Mouse (Mus musculus) liver, adult 2 months (tissue): ENCODE measurements around the gene Sdk2.

Experiments
- CTCF ChIP-seq: fragments of 200-500 bp; IDR thresholded peaks from 2 replicates; pipeline ENCODE4 v1.5.1; 2011; ENCODE audit warnings: low read depth, low read length, control low read depth
- POLR2A ChIP-seq: fragments of 200-500 bp; IDR thresholded peaks from 2 replicates; pipeline ENCODE4 v1.6.1; 2011; ENCODE audit warnings: low read length, control low read depth; ENCODE audit not compliant: insufficient read depth; ENCODE audit errors: extremely low read depth

GRCm38 (mm10) chr11:113816439-113816838 lies 250.4 kb downstream of the Sdk2 start:
- TF ChIP-seq CTCF (no peak), POLR2A (no peak)
